Mouse (Mus musculus) liver, embryonic 14.5 days (tissue): ENCODE measurements at regions not wholly inside any gene's neighbourhood (a gene's known extent, or its start where the extent isn't known, plus 50 kb on each side); places are given as distances from the start of the nearest gene placed in this dataset.

ENCODE experiments used
- CTCF ChIP-seq: IDR thresholded peaks from 2 replicates; pipeline ENCODE4 v1.5.1; 2016; ENCODE audit warnings: antibody characterized with exemption, low read depth, control low read depth
- EP300 ChIP-seq: IDR thresholded peaks from 2 replicates; pipeline ENCODE4 v1.6.1; 2016; ENCODE audit warnings: antibody characterized with exemption, low read depth

GRCm38 (mm10) chr5:51359101-51359500 lies 208.4 kb downstream of the Ppargc1a start:
- TF ChIP-seq CTCF (no peak), EP300 (no peak)
